Mouse (Mus musculus): Measurements from ENCODE around the gene Cfap157. TPM values are rescaled to one million over a fixed set of nuclear protein-coding genes. Genes with fewer than 3 reads are reported as not detected.

Cfap157 gene
- polyA plus RNA-seq (2014; fragmentation: Nextera tagmentation; extraction: Ambion mirVana): 0.33 and 0.87 TPM in 2 replicates

DNA sequence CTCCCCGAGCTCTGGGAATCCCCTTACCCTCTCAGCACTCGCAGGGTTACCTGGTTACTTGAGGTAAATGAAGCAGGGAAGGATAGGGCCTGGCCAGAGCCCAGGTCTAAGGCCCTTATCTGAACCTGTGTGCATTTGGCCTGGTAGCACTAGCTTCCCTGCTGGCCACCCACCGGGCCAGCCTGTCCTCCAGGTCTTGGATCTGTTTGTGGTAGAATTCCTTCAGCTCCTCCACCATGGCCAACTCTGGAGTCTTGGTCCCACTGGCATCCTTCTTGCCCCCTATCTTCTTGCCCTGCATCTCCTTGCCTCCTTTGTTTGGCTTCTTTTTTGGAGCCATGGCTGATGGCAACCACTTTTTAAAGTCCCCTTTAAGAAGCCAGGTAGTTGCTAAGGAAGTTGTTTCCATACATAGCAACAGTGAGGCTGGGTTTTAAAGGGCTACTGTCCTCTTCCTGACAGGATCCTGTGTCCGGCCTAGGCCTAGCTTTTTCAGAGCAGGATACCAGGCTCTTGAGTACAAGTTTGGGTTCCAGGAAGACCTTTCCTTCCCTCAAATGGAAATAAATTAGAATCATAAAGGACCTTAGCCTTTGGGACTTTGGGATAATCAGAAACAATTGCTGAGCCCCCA, at the start of gene Cfap157:
Gene Cfap157 (minus strand): TSS at position 381 of the 634 bp plus-strand sequence.
- no peaks in the 10 kb centered on the region for H3K27me3 ChIP-seq (ENCODE audit: control insufficient read depth, insufficient read depth, low read length)
- ATAC-seq (replicated peaks; ENCODE audit: low FRiP score): no peak

DNA sequence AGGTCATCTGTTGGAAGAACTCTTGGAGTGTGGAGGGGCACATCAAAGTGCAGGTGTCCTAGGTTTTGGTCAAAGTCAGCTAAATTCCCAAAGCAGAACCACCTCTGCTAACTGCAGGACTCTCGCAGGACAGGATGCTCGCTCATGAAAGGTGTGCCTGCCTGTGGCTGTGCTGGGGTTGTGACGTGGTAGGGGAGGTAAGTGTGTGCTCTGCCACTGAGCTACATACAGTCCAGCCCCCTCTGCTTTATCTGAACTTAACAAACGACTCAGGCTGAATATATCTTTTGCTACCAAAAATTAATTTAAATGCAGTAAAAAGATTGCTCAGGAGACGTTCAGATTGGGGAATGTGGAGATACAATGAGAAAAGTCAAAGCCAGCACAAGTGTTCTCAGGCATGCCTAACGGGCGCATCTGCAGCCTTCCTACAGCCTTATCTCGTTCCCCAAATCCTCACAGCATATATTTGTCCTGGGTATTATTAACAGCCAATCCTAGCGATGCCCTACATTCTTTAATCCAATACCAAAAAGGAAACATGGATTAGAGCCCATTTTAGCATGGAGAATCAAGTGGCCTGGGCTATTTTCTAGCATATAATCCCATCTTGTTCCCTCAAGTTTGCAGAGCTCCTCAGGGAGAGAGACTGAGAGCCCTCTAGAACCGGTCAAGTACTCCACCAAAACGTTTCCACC, 44.9 kb upstream of the Cfap157 start:
- Histone ChIP-seq H3K9me3 (ENCODE audit: control insufficient read depth, low read length) (no peaks in the 10 kb centered on the region), H3K27ac (ENCODE audit: low read depth, low read length) (no peak overlapping the region), H3K4me1 (replicated peaks; ENCODE audit: control insufficient read depth, insufficient read depth, low read length) (no peaks in the 10 kb centered on the region; the same call in 1 of the 2 replicates), H3K4me3 (ENCODE audit: low read depth, low read length) (no peak overlapping the region), H3K9ac (ENCODE audit: low read length) (no peak overlapping the region), H3K27me3 (ENCODE audit: control insufficient read depth, insufficient read depth, low read length) (no peaks in the 10 kb centered on the region), H3K4me2 (ENCODE audit: low read depth, low read length, severe bottlenecking) (no peak overlapping the region), H3K36me3 (ENCODE audit: control insufficient read depth, insufficient read depth, low read length) (no peaks in the 10 kb centered on the region)
- DNase-seq (ENCODE audit: low spot score) (no peak), ATAC-seq (replicated peaks; ENCODE audit: low FRiP score) (no peak)
- 79% methylated on average over 11 of the region's 11 CpGs for WGBS

More for the DNA sequence above, at the start of gene Cfap157:
- no peak for DNase-seq (ENCODE audit: low spot score)
- no peak within 1 kb of the TSS for H3K4me2 ChIP-seq (ENCODE audit: low read depth, low read length, severe bottlenecking)
- no peak within 1 kb of the TSS for H3K9ac ChIP-seq (ENCODE audit: low read length)
- no peak within 1 kb of the TSS for H3K4me3 ChIP-seq (ENCODE audit: low read depth, low read length)
- 65% methylated on average over 4 of the region's 4 CpGs for WGBS
- H3K27ac ChIP-seq (ENCODE audit: low read depth, low read length): no peak within 1 kb of the TSS
- no peaks in the 10 kb centered on the region for H3K4me1 ChIP-seq (replicated peaks; ENCODE audit: control insufficient read depth, insufficient read depth, low read length)
- no peaks in the 10 kb centered on the region for H3K36me3 ChIP-seq (ENCODE audit: control insufficient read depth, insufficient read depth, low read length)
- no peaks in the 10 kb centered on the region for H3K9me3 ChIP-seq (ENCODE audit: control insufficient read depth, low read length)

DNA sequence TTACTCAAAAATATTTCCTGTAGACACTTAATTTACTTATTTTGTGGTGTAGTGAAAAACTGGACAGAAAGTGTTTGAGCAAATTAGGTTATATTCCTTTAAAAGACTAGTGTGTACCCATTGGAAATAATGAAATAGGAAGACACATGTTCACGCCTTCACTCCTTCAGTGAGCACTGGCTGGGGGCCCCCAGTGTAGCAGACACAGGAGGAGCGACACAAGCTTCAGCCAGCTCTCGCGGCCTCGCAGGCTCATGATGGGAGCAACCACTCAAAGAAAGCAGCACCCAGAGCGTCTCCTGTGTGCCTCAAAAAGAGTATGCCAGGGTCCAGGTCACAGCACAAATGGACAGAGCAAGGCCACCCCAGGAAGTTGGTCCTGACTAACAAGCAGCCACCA, 41.6 kb upstream of the Cfap157 start:
- Histone ChIP-seq H3K4me1 (replicated peaks; ENCODE audit: control insufficient read depth, insufficient read depth, low read length) (peaks cover 2% of the 10 kb centered on the region; the same call in 1 of the 2 replicates), H3K9me3 (ENCODE audit: control insufficient read depth, low read length) (no peaks in the 10 kb centered on the region), H3K27me3 (ENCODE audit: control insufficient read depth, insufficient read depth, low read length) (no peaks in the 10 kb centered on the region), H3K36me3 (ENCODE audit: control insufficient read depth, insufficient read depth, low read length) (no peaks in the 10 kb centered on the region), H3K4me3 (ENCODE audit: low read depth, low read length) (no peak overlapping the region), H3K27ac (ENCODE audit: low read depth, low read length) (no peak overlapping the region), H3K9ac (ENCODE audit: low read length) (no peak overlapping the region), H3K4me2 (ENCODE audit: low read depth, low read length, severe bottlenecking) (no peak overlapping the region)
- WGBS: 88% methylated on average over 6 of the region's 6 CpGs
- ATAC-seq (replicated peaks; ENCODE audit: low FRiP score) (no peak), DNase-seq (ENCODE audit: low spot score) (no peak)

DNA sequence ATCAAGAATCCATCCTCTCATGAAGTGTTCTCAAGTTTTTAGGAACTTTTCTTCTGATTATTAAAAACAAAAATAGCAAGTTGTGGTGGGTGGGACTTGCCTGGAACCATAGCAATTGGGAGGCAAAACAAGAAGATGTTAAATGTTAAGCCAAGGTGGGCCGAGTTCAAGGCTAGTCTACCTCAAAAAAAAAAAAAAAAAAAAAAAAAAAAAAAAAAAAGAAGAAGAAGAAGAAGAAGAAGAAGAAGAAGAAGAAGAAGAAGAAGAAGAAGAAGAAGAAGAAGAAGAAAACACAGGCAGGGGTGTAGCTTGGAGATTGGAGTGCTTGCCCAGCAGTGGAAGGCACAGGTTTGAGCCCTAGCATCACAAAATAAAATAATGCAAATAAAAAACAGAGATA, 40.5 kb upstream of the Cfap157 start:
- Histone ChIP-seq H3K27me3 (ENCODE audit: control insufficient read depth, insufficient read depth, low read length) (no peaks in the 10 kb centered on the region), H3K4me1 (replicated peaks; ENCODE audit: control insufficient read depth, insufficient read depth, low read length) (peaks cover 2% of the 10 kb centered on the region; the same call in 1 of the 2 replicates), H3K4me2 (ENCODE audit: low read depth, low read length, severe bottlenecking) (no peak overlapping the region), H3K9ac (ENCODE audit: low read length) (no peak overlapping the region), H3K27ac (ENCODE audit: low read depth, low read length) (no peak overlapping the region), H3K36me3 (ENCODE audit: control insufficient read depth, insufficient read depth, low read length) (no peaks in the 10 kb centered on the region), H3K9me3 (ENCODE audit: control insufficient read depth, low read length) (no peaks in the 10 kb centered on the region), H3K4me3 (ENCODE audit: low read depth, low read length) (no peak overlapping the region)
- 90% methylated on average over 1 of the region's 1 CpGs for WGBS
- DNase-seq (ENCODE audit: low spot score): no peak
- no peak for ATAC-seq (replicated peaks; ENCODE audit: low FRiP score)

DNA sequence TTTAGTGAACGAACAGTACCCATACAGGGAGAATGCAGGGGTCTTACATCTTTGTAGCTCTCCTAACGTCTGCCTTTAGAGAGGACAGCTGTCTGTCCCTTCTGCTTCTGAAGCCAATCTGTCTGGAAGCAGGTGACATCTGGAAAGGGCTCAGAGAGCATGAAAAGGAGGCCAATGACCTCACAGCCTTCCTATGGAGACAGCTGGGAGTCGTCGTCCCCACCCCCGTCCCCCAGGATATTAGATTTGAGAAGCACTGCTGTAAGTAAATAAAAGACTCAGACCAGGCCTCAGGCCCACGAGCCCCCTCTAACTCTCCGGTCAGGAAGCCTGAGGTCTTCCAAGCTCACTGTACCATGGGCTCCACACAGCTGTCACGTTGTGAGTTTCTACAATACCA, 40.0 kb upstream of the Cfap157 start:
- 40% methylated on average over 8 of the region's 8 CpGs for WGBS
- Histone ChIP-seq H3K9ac (ENCODE audit: low read length) (no peak overlapping the region), H3K4me2 (ENCODE audit: low read depth, low read length, severe bottlenecking) (no peak overlapping the region), H3K4me1 (replicated peaks; ENCODE audit: control insufficient read depth, insufficient read depth, low read length) (peaks cover 2% of the 10 kb centered on the region; the same call in 1 of the 2 replicates), H3K27me3 (ENCODE audit: control insufficient read depth, insufficient read depth, low read length) (no peaks in the 10 kb centered on the region), H3K4me3 (ENCODE audit: low read depth, low read length) (no peak overlapping the region), H3K27ac (ENCODE audit: low read depth, low read length) (no peak overlapping the region; the same call in 1 of the 2 replicates), H3K36me3 (ENCODE audit: control insufficient read depth, insufficient read depth, low read length) (no peaks in the 10 kb centered on the region), H3K9me3 (ENCODE audit: control insufficient read depth, low read length) (no peaks in the 10 kb centered on the region)
- DNase-seq (ENCODE audit: low spot score) (no peak), ATAC-seq (replicated peaks; ENCODE audit: low FRiP score) (no peak)

DNA sequence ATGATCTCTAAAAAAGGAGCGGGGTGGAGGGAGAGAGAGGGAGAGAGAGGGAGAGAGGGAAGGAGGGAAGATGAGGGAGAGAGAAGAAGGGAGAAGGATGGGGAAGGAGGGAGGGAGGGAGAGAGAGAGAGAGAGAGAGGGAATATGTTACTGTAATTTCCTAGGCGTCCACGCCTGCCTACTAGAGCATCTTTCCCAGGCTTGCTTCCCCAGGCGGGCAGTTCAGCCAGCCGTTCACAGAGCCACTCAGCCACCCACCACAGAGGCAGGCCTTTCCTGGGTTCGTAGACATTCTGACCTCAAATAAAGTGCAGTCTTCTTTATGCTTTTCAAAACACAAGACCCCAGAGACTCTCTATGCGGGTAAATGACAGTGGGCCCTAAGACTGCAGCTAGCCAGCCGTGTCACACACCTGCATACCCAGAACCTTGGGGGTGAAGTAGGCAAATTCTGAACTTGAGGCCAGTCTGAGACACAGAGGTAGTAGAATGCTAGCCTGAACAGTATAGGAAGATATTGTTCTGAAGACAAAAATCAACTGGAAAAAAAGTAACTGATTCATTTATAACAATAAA, 39.4 kb upstream of the Cfap157 start:
- DNase-seq (ENCODE audit: low spot score) (no peak), ATAC-seq (replicated peaks; ENCODE audit: low FRiP score) (no peak)
- H3K4me3 ChIP-seq (ENCODE audit: low read depth, low read length): no peak overlapping the region
- H3K27me3 ChIP-seq (ENCODE audit: control insufficient read depth, insufficient read depth, low read length): no peaks in the 10 kb centered on the region
- WGBS: 76% methylated on average over 8 of the region's 8 CpGs
- H3K27ac ChIP-seq (ENCODE audit: low read depth, low read length): no peak overlapping the region; the same call in 1 of the 2 replicates
- no peaks in the 10 kb centered on the region for H3K36me3 ChIP-seq (ENCODE audit: control insufficient read depth, insufficient read depth, low read length)
- H3K4me1 ChIP-seq (replicated peaks; ENCODE audit: control insufficient read depth, insufficient read depth, low read length): peaks cover 2% of the 10 kb centered on the region; the same call in 1 of the 2 replicates
- no peak overlapping the region for H3K4me2 ChIP-seq (ENCODE audit: low read depth, low read length, severe bottlenecking)
- no peak overlapping the region for H3K9ac ChIP-seq (ENCODE audit: low read length)
- H3K9me3 ChIP-seq (ENCODE audit: control insufficient read depth, low read length): no peaks in the 10 kb centered on the region

DNA sequence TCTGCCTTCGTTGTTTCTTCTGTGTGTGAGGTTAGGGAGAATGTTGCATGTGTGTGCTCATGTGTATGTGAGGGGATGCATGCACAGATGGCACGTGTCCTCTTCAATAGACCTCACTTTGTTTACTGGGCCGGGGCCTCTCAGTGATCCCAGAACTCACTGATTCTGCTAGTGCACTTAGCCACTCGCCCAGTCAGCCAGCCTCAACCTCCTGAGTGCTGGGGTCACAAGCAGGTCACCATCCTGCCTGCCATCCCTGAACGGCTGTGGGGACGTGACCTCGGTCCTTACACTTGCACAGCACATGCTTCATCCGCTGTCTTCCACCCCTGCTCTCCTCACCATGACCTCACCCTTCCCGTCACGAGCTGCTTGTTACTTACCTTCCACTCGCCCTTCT, 38.9 kb upstream of the Cfap157 start:
- H3K4me3 ChIP-seq (ENCODE audit: low read depth, low read length): no peak overlapping the region
- H3K27ac ChIP-seq (ENCODE audit: low read depth, low read length): no peak overlapping the region
- H3K36me3 ChIP-seq (ENCODE audit: control insufficient read depth, insufficient read depth, low read length): no peaks in the 10 kb centered on the region
- WGBS: 64% methylated on average over 11 of the region's 11 CpGs
- no peaks in the 10 kb centered on the region for H3K27me3 ChIP-seq (ENCODE audit: control insufficient read depth, insufficient read depth, low read length)
- H3K9me3 ChIP-seq (ENCODE audit: control insufficient read depth, low read length): no peaks in the 10 kb centered on the region
- no peak overlapping the region for H3K4me2 ChIP-seq (ENCODE audit: low read depth, low read length, severe bottlenecking)
- peaks cover 2% of the 10 kb centered on the region; the same call in 1 of the 2 replicates for H3K4me1 ChIP-seq (replicated peaks; ENCODE audit: control insufficient read depth, insufficient read depth, low read length)
- DNase-seq (ENCODE audit: low spot score): no peak
- H3K9ac ChIP-seq (ENCODE audit: low read length): no peak overlapping the region
- no peak for ATAC-seq (replicated peaks; ENCODE audit: low FRiP score)

DNA sequence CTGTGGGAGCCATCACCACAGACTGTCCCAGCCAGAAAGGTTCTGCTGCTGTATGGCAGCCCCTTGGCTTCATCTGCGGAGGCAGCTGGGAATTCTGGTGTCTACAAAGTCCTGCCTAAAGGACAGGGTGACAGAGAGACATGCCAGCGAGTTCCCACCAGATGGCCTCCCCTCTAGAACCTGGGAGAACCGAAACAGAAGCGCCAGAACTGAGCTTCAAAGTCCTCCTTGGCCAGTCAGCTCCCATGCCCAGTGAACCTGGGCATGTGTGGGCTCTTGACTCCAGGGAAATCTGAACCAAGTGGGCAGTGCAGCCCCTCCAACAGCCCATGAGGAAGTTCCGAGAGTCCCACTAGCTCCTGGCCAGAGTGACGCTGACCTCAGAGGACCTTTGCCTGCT, 38.4 kb upstream of the Cfap157 start:
- peaks cover 2% of the 10 kb centered on the region; the same call in 1 of the 2 replicates for H3K4me1 ChIP-seq (replicated peaks; ENCODE audit: control insufficient read depth, insufficient read depth, low read length)
- no peak overlapping the region for H3K4me2 ChIP-seq (ENCODE audit: low read depth, low read length, severe bottlenecking)
- H3K27me3 ChIP-seq (ENCODE audit: control insufficient read depth, insufficient read depth, low read length): no peaks in the 10 kb centered on the region
- H3K4me3 ChIP-seq (ENCODE audit: low read depth, low read length): no peak overlapping the region
- H3K27ac ChIP-seq (ENCODE audit: low read depth, low read length): no peak overlapping the region
- 84% methylated on average over 6 of the region's 6 CpGs for WGBS
- H3K9ac ChIP-seq (ENCODE audit: low read length): no peak overlapping the region
- H3K9me3 ChIP-seq (ENCODE audit: control insufficient read depth, low read length): no peaks in the 10 kb centered on the region
- no peak for DNase-seq (ENCODE audit: low spot score)
- H3K36me3 ChIP-seq (ENCODE audit: control insufficient read depth, insufficient read depth, low read length): no peaks in the 10 kb centered on the region
- no peak for ATAC-seq (replicated peaks; ENCODE audit: low FRiP score)

Measured in forebrain, embryonic 11.5 days (tissue).